Mouse (Mus musculus) ES-E14 (cell line): ENCODE measurements around the gene Cops6.

ENCODE experiments used
- HCFC1 ChIP-seq: IDR thresholded peaks from 2 replicates; pipeline ENCODE4 v1.6.1; 2012; ENCODE audit warnings: low read length, inconsistent platforms, borderline replicate concordance; ENCODE audit not compliant: insufficient read depth
- MAFK ChIP-seq: IDR thresholded peaks from 2 replicates; pipeline ENCODE4 v1.6.1; 2014; ENCODE audit warnings: mild to moderate bottlenecking, low read depth, low read length, inconsistent platforms; ENCODE audit not compliant: insufficient read depth

GRCm38 (mm10) chr5:138160842-138161665 lies at the start of gene Cops6:
- TF ChIP-seq MAFK (no peak), HCFC1 (peak; percentile 79; the same call in 1 of the 2 replicates)
